Mouse (Mus musculus) lung, postnatal 0 days (tissue): Measurements from ENCODE around the gene Mphosph9.

Experiments
- CTCF ChIP-seq: IDR thresholded peaks from 2 replicates; pipeline ENCODE4 v1.5.1; 2016; ENCODE audit warnings: antibody characterized with exemption, mild to moderate bottlenecking
- EP300 ChIP-seq: IDR thresholded peaks from 2 replicates; pipeline ENCODE4 v1.6.1; 2016; ENCODE audit warnings: antibody characterized with exemption, mild to moderate bottlenecking, control low read depth

DNA sequence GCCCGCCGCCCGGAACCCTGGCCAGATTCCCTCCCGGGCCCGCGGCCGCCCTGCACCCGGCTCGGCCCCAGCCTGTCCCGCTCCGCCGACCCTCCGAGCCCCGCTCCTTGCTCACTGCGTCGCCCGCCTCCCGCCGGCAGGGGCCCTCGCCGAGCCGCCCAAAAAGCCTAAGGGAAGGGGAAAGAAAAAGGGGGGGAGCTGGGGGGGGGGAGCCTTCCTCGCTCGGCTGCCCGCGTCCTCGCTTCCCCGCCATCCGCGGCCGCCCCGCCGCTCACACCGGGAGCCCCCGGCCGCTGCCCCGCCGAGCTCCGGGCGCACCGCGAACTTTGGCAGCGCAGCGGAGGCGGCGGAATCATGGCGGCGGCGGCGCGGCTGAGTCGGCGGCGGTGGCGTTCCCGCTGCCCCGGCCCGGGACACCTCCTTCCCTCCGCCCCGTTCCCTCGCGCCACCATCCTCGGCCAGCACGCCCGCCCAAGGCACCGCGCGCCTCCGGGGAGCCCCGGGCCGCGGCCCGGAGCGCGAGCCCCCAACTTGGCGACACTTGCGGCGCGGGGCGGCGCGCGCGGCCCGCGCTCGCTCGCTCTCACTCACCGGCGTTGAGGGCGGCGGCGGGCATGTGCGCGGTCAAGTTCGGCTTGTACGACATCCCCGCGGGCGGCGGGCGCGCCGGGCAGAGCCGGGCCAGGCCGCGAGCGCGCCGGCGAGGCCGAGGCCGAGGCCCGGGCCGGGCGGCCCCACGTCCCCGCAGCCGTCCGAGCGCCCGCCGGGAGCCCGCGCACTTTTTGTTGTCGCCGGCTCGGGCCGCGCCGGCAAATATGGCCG is 26.2 kb upstream of the Mphosph9 start:
- TF ChIP-seq CTCF, result peak; percentile 66
- no peak for TF ChIP-seq EP300
